Mouse (Mus musculus) spleen, adult 2 months (tissue): ENCODE results near the gene Fbxl17. TPM values are rescaled to one million over a fixed set of nuclear protein-coding genes. Genes with fewer than 3 reads are reported as not detected.

Experiments used
- DNase-seq, 2 experiments: peaks; one replicate each; pipeline versions ENCODE4 v3.0.0 to v3.0.0-alpha.2; 2012 to 2021; ENCODE audit warnings: low spot score in 2 of 2, low read depth in 1 of 2
- H3K27ac ChIP-seq: fragments of 200-500 bp; 2 replicates; pipeline ENCODE4 v1.5.1; 2012; ENCODE audit warnings: low read length, inconsistent platforms; ENCODE audit not compliant: insufficient read depth
- H3K27me3 ChIP-seq: fragments of 200-500 bp; 2 replicates; pipeline ENCODE4 v1.6.1; 2012; ENCODE audit warnings: mild to moderate bottlenecking, moderate library complexity, low read length, inconsistent platforms; ENCODE audit not compliant: control insufficient read depth, insufficient read depth
- H3K36me3 ChIP-seq: fragments of 200-500 bp; 2 replicates; pipeline ENCODE4 v1.6.1; 2012; ENCODE audit warnings: mild to moderate bottlenecking, low read length, inconsistent platforms; ENCODE audit not compliant: control insufficient read depth, insufficient read depth
- H3K4me1 ChIP-seq: fragments of 200-500 bp; 2 replicates; pipeline ENCODE4 v1.6.1; 2011; ENCODE audit warnings: inconsistent platforms; ENCODE audit not compliant: control insufficient read depth, insufficient read depth, insufficient read length
- H3K4me3 ChIP-seq: fragments of 200-500 bp; 2 replicates; pipeline ENCODE4 v1.5.1; 2011; ENCODE audit warnings: mild to moderate bottlenecking, inconsistent platforms; ENCODE audit not compliant: insufficient read depth, insufficient read length; ENCODE audit errors: extremely low read depth
- CTCF ChIP-seq: fragments of 200-500 bp; IDR thresholded peaks from 2 replicates; pipeline ENCODE4 v1.5.1; 2011; ENCODE audit warnings: mild to moderate bottlenecking, inconsistent platforms; ENCODE audit not compliant: insufficient read depth, insufficient read length, insufficient replicate concordance; ENCODE audit errors: extremely low read depth
- POLR2A ChIP-seq: fragments of 200-500 bp; IDR thresholded peaks from 2 replicates; pipeline ENCODE4 v1.6.1; 2011; ENCODE audit warnings: low read depth, low read length, inconsistent platforms
- WGBS: fragments of 180-500 bp; shearing (Covaris S2); methylation state at CpG from one replicate; pipeline ENCODE4 v1.1.7; 2018; 5-methylcytosine and 5-hydroxymethylcytosine counted together
- polyA plus RNA-seq: library from polyadenylated mRNA; depleted of rRNA; stranded (reverse); fragments of >200 nt; gene quantifications from 2 replicates; pipeline ENCODE4 v1.2.3, GENCODE M21; 2012

Fbxl17 gene
- polyA plus RNA-seq, 1 experiment, result 4.7 TPM

DNA sequence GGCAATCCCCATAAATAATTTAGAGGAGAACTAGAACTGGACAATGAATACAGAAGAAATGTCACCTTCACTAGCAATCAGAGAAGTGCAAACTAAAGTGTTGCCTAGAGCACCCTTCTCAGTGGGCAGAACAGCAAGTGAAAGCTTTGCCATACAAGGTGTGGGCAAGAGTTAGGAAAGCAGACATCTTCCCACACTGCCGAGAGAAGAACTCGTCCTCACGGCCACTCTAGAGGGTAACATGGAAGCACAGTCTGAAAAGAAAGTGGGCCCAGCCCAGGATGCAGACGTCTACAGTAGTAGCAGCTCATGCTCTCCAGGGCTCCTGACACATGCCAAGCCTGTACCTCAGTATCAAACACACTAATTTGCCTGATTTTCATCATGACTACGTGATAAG is 387.0 kb downstream of the Fbxl17 start:
- Histone ChIP-seq H3K4me3 (no peak overlapping the region), H3K36me3 (no peaks in the 10 kb centered on the region), H3K4me1 (no peaks in the 10 kb centered on the region), H3K27ac (no peak overlapping the region), H3K27me3 (no peaks in the 10 kb centered on the region; the same call in 1 of the 2 replicates)
- 91% methylated on average over 5 of the region's 5 CpGs for WGBS
- no peak for TF ChIP-seq CTCF
- no peak for TF ChIP-seq POLR2A
- DNase-seq, result no peak

DNA sequence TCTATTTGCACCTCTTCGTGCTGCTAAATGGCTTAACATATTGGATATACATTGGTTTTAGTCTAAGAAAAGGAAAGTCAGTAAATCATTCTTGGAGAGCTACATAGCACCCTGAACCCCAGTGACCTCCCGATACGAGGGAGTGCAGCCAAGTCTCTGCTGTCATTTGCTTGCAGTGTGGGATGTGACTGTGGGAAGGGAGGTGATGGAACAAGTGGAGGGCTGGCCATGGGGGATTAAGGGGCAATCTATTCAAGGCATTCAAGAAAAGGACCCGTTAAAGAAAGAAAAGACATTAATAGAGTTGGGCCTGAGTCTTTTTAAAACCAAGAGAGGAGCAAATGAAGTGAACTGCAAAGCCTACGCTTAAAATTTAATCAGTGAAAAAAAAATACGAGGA is 388.8 kb downstream of the Fbxl17 start:
- 91% methylated on average over 6 of the region's 6 CpGs for WGBS
- no peaks in the 10 kb centered on the region for H3K36me3 ChIP-seq
- H3K27me3 ChIP-seq, result no peaks in the 10 kb centered on the region; the same call in 1 of the 2 replicates
- H3K27ac ChIP-seq, result no peak overlapping the region
- no peak for DNase-seq
- H3K4me1 ChIP-seq, result no peaks in the 10 kb centered on the region
- TF ChIP-seq POLR2A, result no peak
- TF ChIP-seq CTCF, result no peak
- no peak overlapping the region for H3K4me3 ChIP-seq

DNA sequence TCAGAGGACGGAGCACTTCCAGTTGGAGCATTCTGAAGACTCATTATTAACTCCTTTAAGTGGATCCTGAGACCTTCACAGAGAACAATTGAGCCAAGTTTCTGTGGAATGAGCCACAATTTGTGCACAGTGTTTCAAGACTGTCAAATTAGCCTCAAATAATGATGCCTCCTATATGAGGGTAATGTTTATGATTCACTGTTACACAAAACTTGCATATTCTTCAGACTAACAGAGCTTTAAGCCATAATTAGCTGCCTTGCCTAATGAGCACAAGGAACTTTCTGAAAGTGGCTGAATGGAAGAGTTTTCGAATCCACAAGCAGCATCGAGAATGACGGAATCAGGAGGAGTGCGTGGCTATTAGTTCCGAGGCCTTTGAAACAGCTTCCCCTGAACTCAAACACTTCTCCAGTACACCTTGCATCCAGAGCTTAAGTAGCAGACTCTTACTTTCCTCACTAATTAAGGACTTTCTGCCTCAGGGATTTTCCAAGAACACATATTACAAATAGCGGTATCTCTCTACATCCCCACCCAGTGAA is 389.5 kb downstream of the Fbxl17 start:
- no peak for DNase-seq
- Histone ChIP-seq H3K4me1 (no peaks in the 10 kb centered on the region), H3K4me3 (no peak overlapping the region), H3K27me3 (no peaks in the 10 kb centered on the region; the same call in 1 of the 2 replicates), H3K36me3 (no peaks in the 10 kb centered on the region), H3K27ac (no peak overlapping the region)
- TF ChIP-seq CTCF (no peak), POLR2A (no peak)
- WGBS, result 95% methylated on average over 7 of the region's 7 CpGs

DNA sequence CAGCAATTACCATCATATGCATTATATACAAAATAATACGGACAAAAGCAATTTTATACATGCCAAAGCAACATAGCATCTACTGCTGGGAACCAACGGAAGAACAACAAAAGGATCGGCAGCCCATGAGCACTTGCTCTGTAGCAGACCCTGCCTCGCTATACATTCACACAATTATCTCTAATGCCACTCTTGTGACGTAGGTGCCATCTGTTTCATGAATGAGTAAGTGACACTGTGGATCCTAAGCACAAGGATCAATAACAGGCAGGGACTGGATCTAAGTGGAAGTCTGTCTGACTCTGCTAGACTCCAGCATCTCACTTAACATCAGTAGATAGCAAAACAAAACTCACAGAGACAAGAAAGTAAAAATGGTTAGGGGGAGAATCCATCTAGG is 391.8 kb downstream of the Fbxl17 start:
- TF ChIP-seq POLR2A (no peak), CTCF (no peak)
- WGBS, result 94% methylated on average over 5 of the region's 5 CpGs

DNA sequence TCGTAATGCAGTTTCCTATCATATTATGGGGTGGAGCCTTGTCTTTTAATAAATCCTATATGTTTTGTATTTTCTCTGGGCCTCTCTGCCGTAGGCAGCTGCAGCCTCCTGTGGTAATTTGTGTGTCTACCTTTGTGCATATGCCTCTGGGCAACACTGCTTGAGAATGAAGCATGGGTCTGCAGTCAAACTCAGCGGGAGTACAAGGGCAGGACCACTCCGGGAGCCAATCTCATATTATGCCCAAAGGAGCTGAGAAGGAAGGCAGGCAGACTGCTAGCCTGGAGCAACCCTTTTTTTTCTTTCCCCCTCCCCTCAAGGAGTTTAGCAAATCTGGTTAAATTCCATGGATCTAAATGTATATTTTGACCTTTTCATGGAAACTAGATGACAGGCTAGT is 392.3 kb downstream of the Fbxl17 start:
- WGBS, result 99% methylated on average over 4 of the region's 4 CpGs
- Histone ChIP-seq H3K4me1 (no peaks in the 10 kb centered on the region), H3K36me3 (no peaks in the 10 kb centered on the region), H3K27me3 (no peaks in the 10 kb centered on the region; the same call in 1 of the 2 replicates), H3K27ac (no peak overlapping the region), H3K4me3 (no peak overlapping the region)
- DNase-seq, result no peak
- TF ChIP-seq CTCF, result no peak
- no peak for TF ChIP-seq POLR2A

More for the DNA sequence above, 391.8 kb downstream of the Fbxl17 start:
- no peak for DNase-seq
- H3K4me1 ChIP-seq, result no peaks in the 10 kb centered on the region
- no peaks in the 10 kb centered on the region for H3K36me3 ChIP-seq
- no peak overlapping the region for H3K4me3 ChIP-seq
- H3K27me3 ChIP-seq, result no peaks in the 10 kb centered on the region; the same call in 1 of the 2 replicates
- no peak overlapping the region for H3K27ac ChIP-seq

DNA sequence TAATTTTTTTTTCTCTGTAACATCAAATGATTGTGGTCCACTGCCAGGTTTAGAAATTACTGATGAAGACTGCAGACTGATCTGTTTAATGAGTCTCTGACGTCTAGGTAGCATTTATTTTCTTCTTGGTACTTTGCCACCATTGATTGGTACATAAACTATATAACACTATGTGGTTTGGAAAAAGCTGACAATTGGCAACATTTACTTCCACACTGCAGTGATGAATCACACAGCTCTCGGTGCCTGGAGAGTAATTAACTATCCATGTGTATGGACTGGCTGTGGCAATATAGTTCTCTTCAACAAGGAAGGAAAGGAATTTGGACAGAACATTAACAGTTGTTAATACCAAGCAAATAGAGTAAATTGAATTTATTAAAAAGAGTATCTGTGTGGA is 404.3 kb downstream of the Fbxl17 start:
- H3K36me3 ChIP-seq, result no peaks in the 10 kb centered on the region
- no peak for DNase-seq
- H3K4me1 ChIP-seq, result peaks cover 10% of the 10 kb centered on the region; the same call in 1 of the 2 replicates
- TF ChIP-seq CTCF (no peak), POLR2A (no peak)
- WGBS, result 86% methylated on average over 2 of the region's 2 CpGs
- H3K27me3 ChIP-seq, result no peaks in the 10 kb centered on the region
- no peak overlapping the region for H3K4me3 ChIP-seq
- H3K27ac ChIP-seq, result no peak overlapping the region

DNA sequence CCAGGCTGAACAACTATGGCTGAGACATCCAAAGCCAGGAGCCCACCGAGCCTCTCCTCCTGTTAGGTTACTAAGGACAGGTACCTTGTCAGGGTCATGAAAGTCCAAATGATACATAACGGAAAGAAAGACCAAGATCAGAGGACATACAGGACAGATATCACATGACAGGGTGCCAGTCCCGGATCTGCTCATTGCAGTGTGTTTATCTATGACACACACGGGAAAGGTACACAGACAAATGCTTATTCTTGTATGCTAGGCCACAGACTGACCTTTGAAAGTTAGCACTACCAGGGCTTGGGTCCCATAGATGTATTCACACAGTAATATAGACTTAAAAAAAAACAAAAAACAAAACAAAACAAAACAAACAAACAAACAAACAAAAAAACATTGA is 404.8 kb downstream of the Fbxl17 start:
- H3K36me3 ChIP-seq, result no peaks in the 10 kb centered on the region
- no peak overlapping the region; the same call in 1 of the 2 replicates for H3K4me3 ChIP-seq
- H3K27ac ChIP-seq, result no peak overlapping the region
- DNase-seq, result no peak
- H3K4me1 ChIP-seq, result peaks cover 10% of the 10 kb centered on the region; the same call in 1 of the 2 replicates
- no peaks in the 10 kb centered on the region for H3K27me3 ChIP-seq
- WGBS, result 90% methylated on average over 4 of the region's 4 CpGs
- TF ChIP-seq POLR2A, result no peak
- no peak for TF ChIP-seq CTCF
